Mouse (Mus musculus) liver, postnatal 0 days (tissue): Measurements from ENCODE around the gene 1190005I06Rik.

ENCODE experiments used
- CTCF ChIP-seq: sonication (generic); IDR thresholded peaks from 2 replicates; pipeline ENCODE4 v1.5.1; 2016; ENCODE audit warnings: antibody characterized with exemption, low read depth
- EP300 ChIP-seq: IDR thresholded peaks from 2 replicates; pipeline ENCODE4 v1.6.1; 2016; ENCODE audit warnings: antibody characterized with exemption, low read depth, mild to moderate bottlenecking

DNA sequence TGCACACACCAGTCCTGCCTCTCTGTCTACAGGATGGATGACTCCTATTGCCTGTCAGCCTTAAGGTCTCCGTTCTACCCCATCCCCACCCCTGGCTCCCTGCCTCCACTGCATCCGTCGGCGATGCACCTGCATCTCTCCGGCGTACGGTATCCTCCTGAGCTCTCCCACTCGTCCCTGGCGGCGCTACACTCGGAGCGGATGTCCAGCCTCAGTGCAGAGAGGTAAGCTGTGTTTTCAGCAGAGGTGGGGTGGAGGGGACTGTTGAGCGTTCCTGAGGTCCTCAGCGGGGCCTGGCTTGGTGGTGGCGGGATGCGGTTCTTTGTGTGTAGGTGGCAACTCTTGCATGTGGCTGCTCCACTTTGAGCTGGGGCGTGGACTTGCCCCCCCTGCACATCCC, 79.7 kb downstream of the 1190005I06Rik start:
- TF ChIP-seq CTCF, result no peak
- no peak for TF ChIP-seq EP300
